ENCODE assay signal across 23 mouse cellular contexts in genomic region chr14:98505321-98505720, GRCm38 (mm10).
DNase-seq lines count a peak whose midpoint lies in the region; ATAC-seq and TF ChIP-seq lines count a peak whose summit lies in the region.
"Had no signal": no experiment of that assay in that cellular context is flagged by ENCODE, and none has a peak within 500 bp of the region (broad histone marks: within the 10 kb centered on the region; RNA-seq: fewer than 3 reads in every experiment).

No protein-coding gene starts in this region.

- TF ChIP-seq POLR2A in heart, adult 2 months (IDR thresholded peaks at IDR 0.05; ENCODE audit: insufficient read depth, low read depth, low read length) = no peak

- H3K27me3 ChIP-seq in heart, adult 2 months (ENCODE audit: control insufficient read depth, insufficient read depth, low read length) = no peaks in the 10 kb centered on the region
- no peaks in the 10 kb centered on the region for H3K27me3 ChIP-seq in kidney, postnatal 0 days (ENCODE audit: insufficient read depth, low read length)
- H3K27me3 ChIP-seq: CH12.LX; embryonic facial prominence, embryonic 15.5 days; forebrain, embryonic 15.5 days; hindbrain, embryonic 12.5 days had no signal

- peak in 1 of 2 experiments; percentile 5 for DNase-seq in heart, adult 2 months
- no peak for DNase-seq in heart, postnatal 36 days
- DNase-seq in kidney, postnatal 0 days (ENCODE audit: low spot score) = peak; percentile 8
- DNase-seq in kidney, postnatal 4 days = no peak
- peak; percentile 16 for DNase-seq in lung, postnatal 10 days
- DNase-seq in lung, adult 18-20 months = no peak
- peak; percentile 72 for DNase-seq in gonadal fat pad, adult 2 months (ENCODE audit: low read depth)
- DNase-seq in thymus, postnatal 36 days = no peak
- DNase-seq: adrenal gland, postnatal 14 days; cerebellum, adult 18-20 months; cerebellum, adult 9-11 months; cerebellum, postnatal 36 days; gastrocnemius, postnatal 36 days had no signal

- no peak overlapping the region; the same call in 1 of the 2 replicates for H3K27ac ChIP-seq in heart, adult 2 months
- no peak overlapping the region for H3K27ac ChIP-seq in kidney, postnatal 0 days
- H3K27ac ChIP-seq: embryonic facial prominence, embryonic 15.5 days; forebrain, embryonic 15.5 days; heart, embryonic 10.5 days; hindbrain, embryonic 12.5 days had no signal

- 44% methylated on average over 6 of the region's 6 CpGs for whole genome bisulfite sequencing in heart, adult 2 months
- WGBS in kidney, postnatal 0 days = 78% methylated on average over 6 of the region's 6 CpGs

- no peaks in the 10 kb centered on the region for H3K9me3 ChIP-seq in kidney, postnatal 0 days (replicated peaks; ENCODE audit: low read length)
- H3K9me3 ChIP-seq: embryonic facial prominence, embryonic 15.5 days; forebrain, embryonic 15.5 days; heart, embryonic 10.5 days; hindbrain, embryonic 12.5 days had no signal

- no peak overlapping the region; the same call in 1 of the 2 replicates for H3K4me3 ChIP-seq in heart, adult 2 months
- no peak overlapping the region for H3K4me3 ChIP-seq in kidney, postnatal 0 days (replicated peaks; ENCODE audit: low read depth, low read length)
- H3K4me3 ChIP-seq: embryonic facial prominence, embryonic 15.5 days; erythroblast, embryonic 14.5 days; forebrain, embryonic 15.5 days; heart, embryonic 10.5 days; hindbrain, embryonic 12.5 days had no signal

- no peaks in the 10 kb centered on the region for H3K36me3 ChIP-seq in heart, adult 2 months (ENCODE audit: control insufficient read depth, insufficient read depth, low read length)
- H3K36me3 ChIP-seq in kidney, postnatal 0 days (ENCODE audit: insufficient read depth, low read length) = no peaks in the 10 kb centered on the region
- H3K36me3 ChIP-seq: embryonic facial prominence, embryonic 15.5 days; forebrain, embryonic 15.5 days; heart, embryonic 10.5 days; hindbrain, embryonic 12.5 days had no signal

- intact Hi-C loops in heart, adult 2 months (cut with DNase I) = no loop called here
- intact Hi-C loops in heart, postnatal 36 days (cut with DNase I) = no loop called here

- H3K79me2 ChIP-seq in heart, adult 2 months (replicated peaks; ENCODE audit: control insufficient read depth, insufficient read depth, low read length) = no peaks in the 10 kb centered on the region

- no peak for ATAC-seq in kidney, postnatal 0 days (replicated peaks; ENCODE audit: low FRiP score, low read depth)
- ATAC-seq: activated CD4-positive, CD25-positive, alpha-beta regulatory T cell, adult 4 months; forebrain, embryonic 15.5 days; hindbrain, embryonic 16.5 days; inflammation-experienced regulatory T-cells, adult 6 months; Patski had no signal

- 0 out of 2 replicates have a peak, but pooled peaks have one; percentile 22 for TF ChIP-seq EP300 in heart, adult 2 months (IDR thresholded peaks at IDR 0.05; ENCODE audit: insufficient read depth, low read depth, low read length)

- no peak overlapping the region for H3K9ac ChIP-seq in heart, adult 2 months (ENCODE audit: low read depth, low read length)
- H3K9ac ChIP-seq in kidney, postnatal 0 days (ENCODE audit: low read depth, low read length) = no peak overlapping the region
- H3K9ac ChIP-seq: embryonic facial prominence, embryonic 15.5 days; forebrain, embryonic 15.5 days; hindbrain, embryonic 12.5 days had no signal

- H3K4me2 ChIP-seq in kidney, postnatal 0 days (ENCODE audit: low read length) = no peak overlapping the region
- H3K4me2 ChIP-seq: embryonic facial prominence, embryonic 15.5 days; forebrain, embryonic 15.5 days; hindbrain, embryonic 12.5 days had no signal

- no peaks in the 10 kb centered on the region for H3K4me1 ChIP-seq in heart, adult 2 months (ENCODE audit: control insufficient read depth, insufficient read depth, low read length)
- H3K4me1 ChIP-seq in kidney, postnatal 0 days (replicated peaks; ENCODE audit: insufficient read depth, low read length) = no peaks in the 10 kb centered on the region
- H3K4me1 ChIP-seq: embryonic facial prominence, embryonic 15.5 days; forebrain, embryonic 15.5 days; heart, embryonic 10.5 days; hindbrain, embryonic 12.5 days had no signal

- no peak for TF ChIP-seq CTCF in heart, adult 2 months (IDR thresholded peaks at IDR 0.05)
- no peak for TF ChIP-seq CTCF in kidney, postnatal 0 days (IDR thresholded peaks at IDR 0.05; ENCODE audit: low read depth)

Comparison
In these comparisons a context has a peak if more than half of its experiments do, and no peak if none do; other contexts are left out.
1. DNase-seq: peak in kidney, postnatal 0 days (single experiment), lung, postnatal 10 days (single experiment) and gonadal fat pad, adult 2 months (single experiment); none in heart, postnatal 36 days (0 of 2), kidney, postnatal 4 days (0 of 2), lung, adult 18-20 months (0 of 2) and thymus, postnatal 36 days (0 of 2).